Mouse (Mus musculus): ENCODE measurements around the gene Nlrp9b. TPM values are rescaled to one million over a fixed set of nuclear protein-coding genes. Genes with fewer than 3 reads are reported as not detected.
"Not testable (repeated sequence)": the region's sequence is repeated elsewhere in the genome, so short reads cannot be mapped to it uniquely, and the experiment has no call there.

Gene Nlrp9b
- polyA plus RNA-seq, 1 experiment from 2014 or later: not detected

DNA sequence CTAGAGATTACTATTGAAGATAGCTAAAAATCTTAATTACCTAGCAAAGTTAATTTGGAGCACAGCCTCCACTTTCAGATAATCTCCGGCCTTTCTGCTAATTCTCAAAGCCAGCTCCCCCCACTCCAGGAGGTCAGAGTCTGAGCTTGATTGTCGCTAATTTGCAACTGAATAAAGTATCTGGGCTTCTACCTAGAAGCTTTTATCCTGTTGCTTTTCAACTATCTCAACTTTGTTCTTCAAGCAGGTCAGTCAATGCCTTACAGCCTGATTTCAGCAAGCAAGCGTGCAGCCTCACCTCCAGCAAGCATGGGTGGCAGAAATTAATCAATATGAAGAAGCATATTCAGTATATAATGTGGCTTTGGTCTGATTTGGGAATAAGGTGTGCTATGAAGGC, 5.5 kb downstream of the Nlrp9b start:
- not testable (repeated sequence) for H3K9ac ChIP-seq (ENCODE audit: low read length); H3K27me3 ChIP-seq (replicated peaks; ENCODE audit: control insufficient read depth, insufficient read depth, low read length); H3K27ac ChIP-seq (ENCODE audit: low read depth); DNase-seq (ENCODE audit: low spot score); H3K36me3 ChIP-seq (ENCODE audit: control insufficient read depth, insufficient read depth, low read length); H3K4me3 ChIP-seq (ENCODE audit: low read depth, low read length); H3K4me1 ChIP-seq (replicated peaks; ENCODE audit: control insufficient read depth, insufficient read depth, low read length); H3K4me2 ChIP-seq (ENCODE audit: low read length); H3K9me3 ChIP-seq (ENCODE audit: control insufficient read depth, low read length); ATAC-seq (replicated peaks; ENCODE audit: low FRiP score, low TSS enrichment, low read depth)
- 65% methylated on average over 3 of the region's 3 CpGs for WGBS

DNA sequence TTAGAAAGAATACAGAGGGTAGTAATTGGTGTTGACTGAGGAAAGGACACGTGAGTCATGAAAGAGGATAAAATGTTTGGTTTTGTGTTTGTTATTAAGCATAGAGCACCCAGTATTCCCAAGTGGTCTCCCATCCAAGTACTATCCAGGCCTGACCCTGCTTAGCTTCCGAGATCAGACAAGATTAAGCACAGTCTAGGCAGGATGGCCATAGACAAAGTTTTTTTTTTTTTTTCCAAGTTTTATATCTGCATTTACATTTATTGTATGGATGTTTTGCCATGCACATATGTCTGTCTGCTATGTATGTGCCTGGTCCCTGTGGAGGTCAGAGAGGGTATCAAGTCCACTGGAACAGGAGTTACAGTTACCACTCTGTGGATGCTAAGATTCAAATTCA, 18.7 kb downstream of the Nlrp9b start:
- WGBS: 84% methylated on average over 2 of the region's 2 CpGs
- Histone ChIP-seq H3K36me3 (ENCODE audit: control insufficient read depth, insufficient read depth, low read length) (no peaks in the 10 kb centered on the region), H3K27ac (ENCODE audit: low read depth) (no peak overlapping the region), H3K9me3 (ENCODE audit: control insufficient read depth, low read length) (no peaks in the 10 kb centered on the region), H3K4me2 (ENCODE audit: low read length) (no peak overlapping the region), H3K4me3 (ENCODE audit: low read depth, low read length) (no peak overlapping the region), H3K27me3 (replicated peaks; ENCODE audit: control insufficient read depth, insufficient read depth, low read length) (no peaks in the 10 kb centered on the region), H3K9ac (ENCODE audit: low read length) (no peak overlapping the region), H3K4me1 (replicated peaks; ENCODE audit: control insufficient read depth, insufficient read depth, low read length) (no peaks in the 10 kb centered on the region)
- DNase-seq (ENCODE audit: low spot score): no peak
- no peak for ATAC-seq (replicated peaks; ENCODE audit: low FRiP score, low TSS enrichment, low read depth)

DNA sequence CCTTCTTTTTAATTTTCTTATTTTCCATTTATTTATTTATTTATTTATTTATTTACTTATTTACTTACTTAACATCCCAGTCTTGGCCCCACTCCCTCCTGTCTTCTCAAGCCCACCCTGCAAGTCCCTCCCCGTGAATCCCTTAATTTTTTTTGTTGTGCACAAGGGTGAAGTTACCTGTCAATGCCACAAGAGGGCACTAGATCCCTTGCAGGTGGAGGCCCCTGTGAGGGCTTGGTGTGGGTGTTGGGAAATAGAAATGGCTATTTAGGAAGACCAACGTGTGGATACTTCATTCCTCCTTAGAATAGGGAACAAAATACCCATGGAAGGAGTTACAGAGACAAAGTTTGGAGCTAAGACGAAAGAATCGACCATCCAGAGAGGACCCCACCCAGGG, 72.8 kb downstream of the Nlrp9b start:
- ATAC-seq (replicated peaks; ENCODE audit: low FRiP score, low TSS enrichment, low read depth); H3K36me3 ChIP-seq (ENCODE audit: control insufficient read depth, insufficient read depth, low read length); H3K4me1 ChIP-seq (replicated peaks; ENCODE audit: control insufficient read depth, insufficient read depth, low read length); H3K4me3 ChIP-seq (ENCODE audit: low read depth, low read length); H3K27ac ChIP-seq (ENCODE audit: low read depth); DNase-seq (ENCODE audit: low spot score); H3K9me3 ChIP-seq (ENCODE audit: control insufficient read depth, low read length); H3K4me2 ChIP-seq (ENCODE audit: low read length); H3K27me3 ChIP-seq (replicated peaks; ENCODE audit: control insufficient read depth, insufficient read depth, low read length); H3K9ac ChIP-seq (ENCODE audit: low read length): not testable (repeated sequence)
- 72% methylated on average over 4 of the region's 4 CpGs for WGBS

DNA sequence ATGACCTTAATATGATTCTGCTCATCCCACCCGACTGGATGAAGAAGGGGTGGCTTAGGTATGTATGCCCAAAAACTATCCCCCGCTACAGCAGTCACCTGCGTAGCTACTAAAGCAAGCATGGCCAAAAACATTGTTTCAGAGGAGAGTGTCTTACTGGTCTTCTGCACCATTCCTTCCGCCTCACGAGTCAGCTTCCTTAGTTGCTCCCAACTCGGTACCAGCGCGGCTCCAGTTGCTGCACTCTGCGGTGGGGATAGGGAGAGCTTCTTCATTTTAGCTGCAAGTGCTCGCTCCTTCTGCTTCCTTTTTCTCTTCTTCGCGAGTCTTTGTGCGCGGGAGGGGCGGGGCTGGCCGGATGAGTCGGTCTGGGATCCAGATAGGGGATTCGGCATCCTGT, 86.9 kb downstream of the Nlrp9b start:
- H3K4me1 ChIP-seq (replicated peaks; ENCODE audit: control insufficient read depth, insufficient read depth, low read length); H3K4me3 ChIP-seq (ENCODE audit: low read depth, low read length); H3K27me3 ChIP-seq (replicated peaks; ENCODE audit: control insufficient read depth, insufficient read depth, low read length); DNase-seq (ENCODE audit: low spot score); H3K27ac ChIP-seq (ENCODE audit: low read depth); ATAC-seq (replicated peaks; ENCODE audit: low FRiP score, low TSS enrichment, low read depth); H3K9ac ChIP-seq (ENCODE audit: low read length); H3K4me2 ChIP-seq (ENCODE audit: low read length); H3K36me3 ChIP-seq (ENCODE audit: control insufficient read depth, insufficient read depth, low read length); H3K9me3 ChIP-seq (ENCODE audit: control insufficient read depth, low read length): not testable (repeated sequence)
- 72% methylated on average over 18 of the region's 18 CpGs for WGBS

DNA sequence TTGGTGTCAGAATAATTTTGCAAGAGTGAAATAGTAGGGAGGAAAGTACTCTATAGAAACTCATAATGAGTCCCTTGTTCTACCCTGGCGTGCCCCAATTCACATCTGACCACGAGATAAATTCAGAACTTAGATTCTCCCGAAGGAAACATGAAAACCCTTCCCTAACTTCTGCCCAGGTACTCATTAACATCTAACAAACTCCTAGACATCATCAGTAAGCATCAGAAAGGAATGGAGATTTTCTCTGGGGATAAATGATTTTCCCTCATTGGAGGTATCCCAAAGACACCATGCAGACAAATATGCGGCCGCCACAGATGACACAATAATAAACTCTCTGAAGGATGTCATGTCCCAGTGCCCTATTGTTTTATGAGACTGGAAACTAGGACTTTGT, 108.1 kb downstream of the Nlrp9b start, which contains the start of gene Vmn1r91:
Gene Vmn1r91, plus strand, starts transcription at position 301 of the 400 bp plus-strand sequence.
- not testable (repeated sequence) for H3K27me3 ChIP-seq (replicated peaks; ENCODE audit: control insufficient read depth, insufficient read depth, low read length); H3K9me3 ChIP-seq (ENCODE audit: control insufficient read depth, low read length); H3K4me3 ChIP-seq (ENCODE audit: low read depth, low read length); H3K27ac ChIP-seq (ENCODE audit: low read depth); H3K9ac ChIP-seq (ENCODE audit: low read length); ATAC-seq (replicated peaks; ENCODE audit: low FRiP score, low TSS enrichment, low read depth); H3K4me1 ChIP-seq (replicated peaks; ENCODE audit: control insufficient read depth, insufficient read depth, low read length); DNase-seq (ENCODE audit: low spot score); H3K36me3 ChIP-seq (ENCODE audit: control insufficient read depth, insufficient read depth, low read length); H3K4me2 ChIP-seq (ENCODE audit: low read length)
- 86% methylated on average over 5 of the region's 5 CpGs for WGBS

DNA sequence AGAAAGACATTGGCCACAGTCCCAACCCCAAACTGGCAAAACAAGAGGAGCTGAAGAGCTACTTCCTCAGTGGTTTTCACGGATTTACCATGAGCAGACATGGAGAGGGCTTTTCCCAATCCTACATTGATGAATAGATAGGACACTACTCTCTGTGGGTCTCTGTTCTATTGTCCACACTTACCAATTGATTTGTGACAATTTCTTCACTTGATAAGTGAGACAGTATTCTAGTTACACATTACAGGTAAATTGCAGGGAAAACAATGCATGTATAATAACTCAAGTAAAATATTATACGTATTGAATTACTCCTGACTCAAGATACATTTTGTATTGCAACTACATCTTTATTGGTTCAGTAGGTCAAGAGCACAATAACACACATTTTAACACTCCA, 131.2 kb downstream of the Nlrp9b start, which contains the start of gene Gm16442:
Gene Gm16442, minus strand, starts transcription at position 101 of the 400 bp plus-strand sequence.
- not testable (repeated sequence) for H3K27me3 ChIP-seq (replicated peaks; ENCODE audit: control insufficient read depth, insufficient read depth, low read length); H3K27ac ChIP-seq (ENCODE audit: low read depth); H3K9ac ChIP-seq (ENCODE audit: low read length); H3K4me1 ChIP-seq (replicated peaks; ENCODE audit: control insufficient read depth, insufficient read depth, low read length); H3K36me3 ChIP-seq (ENCODE audit: control insufficient read depth, insufficient read depth, low read length); H3K4me3 ChIP-seq (ENCODE audit: low read depth, low read length); H3K4me2 ChIP-seq (ENCODE audit: low read length); H3K9me3 ChIP-seq (ENCODE audit: control insufficient read depth, low read length); ATAC-seq (replicated peaks; ENCODE audit: low FRiP score, low TSS enrichment, low read depth); DNase-seq (ENCODE audit: low spot score)
- WGBS: no CpG with 5 or more reads among the region's 2 CpGs

Other genes starting within 250 kb of the Nlrp9b start
- gene Nectin2, start 241.0 kb upstream of the Nlrp9b start, polyA plus RNA-seq (2014; fragmentation: Nextera tagmentation; extraction: Ambion mirVana): 136 TPM in 2 replicates
- 89.6 and 93.4 TPM in 2 replicates for gene Bcam, start 220.4 kb upstream of the Nlrp9b start, polyA plus RNA-seq (2014; fragmentation: Nextera tagmentation; extraction: Ambion mirVana)
- gene Cblc, start 194.7 kb upstream of the Nlrp9b start, polyA plus RNA-seq (2014; fragmentation: Nextera tagmentation; extraction: Ambion mirVana): 13.5 and 14.0 TPM in 2 replicates
- 9.5 and 13.5 TPM in 2 replicates for gene Bcl3, start 168.7 kb upstream of the Nlrp9b start, polyA plus RNA-seq (2014; fragmentation: Nextera tagmentation; extraction: Ambion mirVana)
- gene Gm19345, start 139.5 kb upstream of the Nlrp9b start, polyA plus RNA-seq (2014; fragmentation: Nextera tagmentation; extraction: Ambion mirVana): 0.31 and 0.42 TPM in 2 replicates
- not detected in 2 replicates for gene Ceacam16, start 130.2 kb upstream of the Nlrp9b start, polyA plus RNA-seq (2014; fragmentation: Nextera tagmentation; extraction: Ambion mirVana)
- not detected in 2 replicates for gene Ceacam19, start 103.5 kb upstream of the Nlrp9b start, polyA plus RNA-seq (2014; fragmentation: Nextera tagmentation; extraction: Ambion mirVana)
- 10.6 and 11.9 TPM in 2 replicates for gene Pvr, start 70.3 kb upstream of the Nlrp9b start, polyA plus RNA-seq (2014; fragmentation: Nextera tagmentation; extraction: Ambion mirVana)
- gene Igsf23, start 40.7 kb upstream of the Nlrp9b start, polyA plus RNA-seq (2014; fragmentation: Nextera tagmentation; extraction: Ambion mirVana): 1.1 and 1.7 TPM in 2 replicates
- 0.05 TPM in 1 of 2 replicates, not detected in the other for gene Ceacam20, start 26.1 kb upstream of the Nlrp9b start, polyA plus RNA-seq (2014; fragmentation: Nextera tagmentation; extraction: Ambion mirVana)
- not detected in 2 replicates for gene Vmn1r91, start 108.2 kb downstream of the Nlrp9b start, polyA plus RNA-seq (2014; fragmentation: Nextera tagmentation; extraction: Ambion mirVana)
- not detected in 2 replicates for gene Gm16442, start 131.1 kb downstream of the Nlrp9b start, polyA plus RNA-seq (2014; fragmentation: Nextera tagmentation; extraction: Ambion mirVana)
- gene Vmn1r93, start 147.6 kb downstream of the Nlrp9b start, polyA plus RNA-seq (2014; fragmentation: Nextera tagmentation; extraction: Ambion mirVana): not detected in 2 replicates
- gene Vmn1r94, start 176.9 kb downstream of the Nlrp9b start, polyA plus RNA-seq (2014; fragmentation: Nextera tagmentation; extraction: Ambion mirVana): not detected in 2 replicates
- not detected in 2 replicates for gene Vmn1r95, start 202.2 kb downstream of the Nlrp9b start, polyA plus RNA-seq (2014; fragmentation: Nextera tagmentation; extraction: Ambion mirVana)
- gene Gm6164, start 214.1 kb downstream of the Nlrp9b start, polyA plus RNA-seq (2014; fragmentation: Nextera tagmentation; extraction: Ambion mirVana): not detected in 2 replicates
- gene Gm4498, start 242.4 kb downstream of the Nlrp9b start, polyA plus RNA-seq (2014; fragmentation: Nextera tagmentation; extraction: Ambion mirVana): not detected in 2 replicates

Data from intestine, embryonic 14.5 days (tissue).